Mouse (Mus musculus) cerebellum, postnatal 25 days (tissue): Measurements from ENCODE around the gene Cd52.
"Not testable (repeated sequence)": the region's sequence is repeated elsewhere in the genome, so short reads cannot be mapped to it uniquely, and the experiment has no call there.

Source experiments
- DNase-seq, 2 experiments: peaks; one replicate each; pipeline ENCODE4 v3.0.0; 2021; ENCODE audit warnings: mixed read lengths in 2 of 2

Cd52 gene

DNA sequence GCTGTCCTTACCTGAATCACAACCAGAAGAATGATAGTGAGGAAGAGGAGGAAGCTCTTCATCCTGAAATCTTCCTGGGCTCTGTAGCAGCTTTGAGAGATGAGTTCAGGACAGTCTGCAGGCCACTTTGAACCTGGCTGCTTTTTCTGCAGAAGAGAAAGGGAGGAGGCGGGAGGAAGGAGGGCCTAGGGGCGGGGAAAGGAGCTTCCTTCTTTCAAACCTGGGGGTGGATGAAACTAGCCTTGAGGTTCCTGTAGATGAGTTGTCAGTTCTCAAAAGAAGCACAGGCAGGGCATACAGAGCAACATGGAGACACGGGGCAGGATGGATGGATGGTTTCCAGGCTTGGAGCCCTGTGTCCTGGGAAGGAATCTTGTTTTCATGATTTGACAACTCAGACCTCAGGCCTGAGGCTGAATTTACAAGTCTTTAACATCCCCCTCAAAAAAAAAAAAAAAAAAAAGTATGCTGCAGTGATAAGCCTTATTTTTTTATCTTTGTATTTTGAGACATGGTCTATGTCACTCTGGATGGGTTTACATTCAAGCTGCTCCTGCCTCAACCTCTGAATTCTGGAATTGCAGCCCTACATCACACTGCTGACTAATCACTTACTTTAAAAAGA is at the start of gene Cd52:
TSS of gene Cd52 (minus strand) at position 160 of the 625 bp plus-strand sequence.
- no peak for DNase-seq

DNA sequence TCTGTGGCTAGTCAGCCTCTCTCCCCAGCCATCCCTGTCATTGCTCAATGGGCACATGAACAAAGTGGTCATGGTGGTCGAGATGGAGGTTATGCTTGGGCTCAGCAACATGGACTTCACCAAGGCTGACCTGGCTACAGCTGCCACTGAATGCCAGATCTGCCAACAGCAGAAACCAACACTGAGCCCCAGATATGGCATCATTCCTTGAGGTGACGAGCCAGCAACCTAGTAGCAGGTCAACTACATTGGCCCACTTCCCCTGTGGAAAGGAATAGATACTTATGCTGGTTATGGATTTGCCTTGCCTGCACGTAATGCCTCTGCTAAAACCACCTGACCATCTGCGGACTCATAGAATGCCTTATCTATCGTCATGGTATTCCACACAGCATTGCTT is 49.4 kb upstream of the Cd52 start:
- not testable (repeated sequence) for DNase-seq

GRCm38 (mm10) chr4:134138857-134139256 is 44.0 kb upstream of the Cd52 start:
- DNase-seq = no peak

- no peak for DNase-seq
Observed at GRCm38 (mm10) chr4:134136280-134136926, 41.5 kb upstream of the Cd52 start.

DNA sequence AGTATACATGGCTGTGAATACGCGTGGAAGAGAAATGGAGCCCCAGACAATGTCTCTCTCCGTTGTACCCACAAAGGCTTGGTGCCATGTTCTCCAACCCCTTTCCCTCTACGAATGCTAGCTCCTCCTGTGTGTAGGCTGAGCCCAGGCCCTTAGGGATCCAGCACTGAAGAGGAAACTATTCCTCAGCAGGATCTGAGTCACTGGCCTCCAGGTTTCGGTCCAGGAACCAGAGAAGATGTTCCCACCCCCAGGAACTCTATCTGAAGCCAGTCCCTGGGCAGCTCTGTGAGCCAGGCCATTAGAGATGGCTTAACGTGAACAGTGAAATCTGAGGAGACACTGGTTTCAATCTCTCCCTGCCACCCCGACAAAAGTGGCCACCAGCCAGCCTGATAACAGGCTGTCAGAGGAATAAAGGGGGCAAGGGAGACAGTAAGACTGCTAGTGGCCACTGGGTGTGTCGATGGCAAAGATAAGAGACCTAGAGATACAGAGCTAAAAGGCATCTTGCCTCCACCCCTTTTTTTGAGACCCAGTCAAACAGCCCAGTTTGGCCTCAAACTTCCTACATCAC is 37.7 kb upstream of the Cd52 start:
- DNase-seq = no peak

DNA sequence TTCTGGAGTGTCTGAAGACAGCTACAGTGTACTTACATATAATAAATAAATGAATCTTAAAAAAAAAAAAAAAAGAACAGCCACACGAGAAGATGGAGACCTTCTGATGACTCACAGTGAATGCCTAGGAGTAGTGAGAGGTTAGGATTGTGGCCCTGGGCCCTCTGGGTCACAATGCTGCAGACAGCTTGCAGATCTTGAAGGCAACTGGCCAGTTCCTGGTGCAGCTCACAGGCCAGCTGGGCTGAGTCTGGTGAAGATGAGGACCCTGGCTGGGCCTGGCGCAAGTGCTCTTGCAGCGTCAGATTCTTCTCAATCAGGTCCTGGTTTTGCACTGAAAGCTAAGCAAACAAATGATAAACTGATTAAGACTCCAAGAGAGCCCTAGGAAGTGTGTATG is 37.2 kb upstream of the Cd52 start:
- DNase-seq = no peak

DNA sequence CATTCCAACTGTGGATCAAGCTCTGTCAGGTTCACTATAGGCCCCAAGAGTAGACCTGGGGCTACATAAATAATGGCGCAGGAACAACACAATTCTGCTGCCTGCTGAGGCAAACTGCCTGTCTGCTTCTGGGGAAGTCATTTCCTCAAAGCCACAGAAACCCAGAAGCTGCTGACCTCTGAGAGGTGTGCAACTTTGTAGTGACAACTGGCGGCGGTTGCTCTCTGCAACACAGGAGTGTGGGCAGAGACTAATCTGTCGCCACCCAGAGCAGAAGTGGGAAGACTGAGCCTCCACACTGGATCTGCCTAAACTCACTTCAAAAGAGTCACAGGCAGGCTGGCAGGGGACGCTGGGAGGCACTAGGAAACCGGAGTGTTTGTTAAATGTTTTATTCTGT is 34.6 kb upstream of the Cd52 start:
- no peak for DNase-seq

DNA sequence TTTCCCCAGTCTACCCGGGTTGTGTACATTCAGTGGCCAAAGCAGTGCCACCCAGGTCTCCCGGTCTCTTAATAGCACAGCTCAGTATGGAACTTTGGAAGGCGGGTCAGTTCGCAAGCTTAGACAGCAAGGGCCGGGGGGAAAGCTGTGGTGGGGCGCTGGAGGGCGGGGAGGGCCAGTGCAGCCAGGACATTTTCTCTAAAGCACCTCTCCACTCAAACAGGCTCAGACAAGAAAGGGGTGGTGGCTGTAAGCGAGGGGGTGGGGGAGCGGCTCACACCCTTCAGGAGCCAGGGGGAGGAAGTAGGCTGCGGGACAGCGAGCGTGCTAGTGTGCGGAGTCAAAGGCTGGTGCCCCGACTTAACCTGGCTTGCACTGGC is 34.1 kb upstream of the Cd52 start:
- DNase-seq = peak in 1 of 2 experiments; percentile 22

- DNase-seq = peak; percentile 84 to 89
Observed at GRCm38 (mm10) chr4:134128221-134128982, 33.5 kb upstream of the Cd52 start, which contains the start of gene Sh3bgrl3. Sh3bgrl3 (minus strand) TSS chr4:134128789.

DNA sequence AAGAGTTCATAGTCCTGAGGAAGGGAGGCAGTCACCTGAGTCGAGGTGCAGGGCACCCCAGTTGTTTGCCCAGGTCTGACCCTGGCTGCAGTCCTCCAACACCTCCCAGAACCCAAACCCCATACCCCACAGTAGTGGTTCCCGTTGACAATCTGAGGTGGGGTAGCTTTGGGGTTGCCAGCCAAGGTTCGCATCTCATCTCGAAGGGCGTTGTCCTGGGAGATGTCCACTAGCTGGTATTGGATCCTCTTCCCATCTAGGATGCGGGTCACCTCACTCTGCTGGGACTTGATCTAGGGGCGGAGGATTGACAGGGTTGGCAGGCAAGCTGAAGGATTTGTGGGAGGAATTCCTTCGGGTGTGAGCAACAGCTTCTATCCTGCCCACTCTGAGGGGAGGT is 32.9 kb upstream of the Cd52 start:
- DNase-seq = no peak

GRCm38 (mm10) chr4:134127121-134127455 is 32.2 kb upstream of the Cd52 start:
- peak in 1 of 2 experiments; percentile 21 for DNase-seq

DNA sequence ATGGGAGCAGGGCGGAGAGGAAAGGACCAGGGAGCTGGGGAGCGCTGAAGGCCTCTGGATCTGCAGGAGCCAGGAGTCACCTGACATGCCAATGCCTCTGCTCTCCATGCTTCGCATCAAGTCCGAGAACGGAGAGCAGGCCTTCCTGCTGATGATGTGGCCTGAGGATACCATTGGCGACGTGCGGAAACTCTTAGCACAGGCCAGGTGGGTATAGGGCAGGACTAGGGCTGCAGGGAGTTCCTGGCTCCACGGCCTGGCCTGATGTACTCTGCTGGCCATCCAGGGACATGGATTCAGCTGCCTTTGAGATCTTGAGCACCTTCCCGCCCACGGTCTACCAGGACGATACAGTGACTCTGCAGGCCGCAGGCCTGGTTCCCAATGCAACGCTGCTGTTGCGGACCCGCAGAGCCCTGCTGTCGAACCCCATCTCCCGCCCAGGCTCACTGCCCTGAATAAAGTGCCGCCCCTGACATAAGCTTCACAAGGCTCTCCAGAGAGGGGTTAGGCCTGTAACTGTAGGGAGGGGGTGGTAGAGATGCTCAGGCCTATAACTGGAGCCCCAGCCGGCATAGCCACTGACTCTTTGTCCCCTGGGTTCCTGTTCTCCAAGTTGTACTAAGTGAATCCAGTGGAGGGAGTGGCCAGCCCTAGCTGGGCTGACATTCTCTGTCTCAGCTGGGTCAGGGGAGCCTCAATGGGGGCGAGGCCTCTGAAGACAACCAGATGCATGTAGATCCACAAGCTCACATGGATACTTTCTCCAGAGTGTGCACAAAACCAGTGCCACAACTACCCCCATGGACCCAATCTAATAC is 31.6 kb upstream of the Cd52 start:
- no peak for DNase-seq

- DNase-seq = peak in 1 of 2 experiments; percentile 14
Observed at GRCm38 (mm10) chr4:134125383-134126060, 30.6 kb upstream of the Cd52 start.

GRCm38 (mm10) chr4:134123680-134124551 is 29.0 kb upstream of the Cd52 start:
- DNase-seq = peak; percentile 71 to 73

DNA sequence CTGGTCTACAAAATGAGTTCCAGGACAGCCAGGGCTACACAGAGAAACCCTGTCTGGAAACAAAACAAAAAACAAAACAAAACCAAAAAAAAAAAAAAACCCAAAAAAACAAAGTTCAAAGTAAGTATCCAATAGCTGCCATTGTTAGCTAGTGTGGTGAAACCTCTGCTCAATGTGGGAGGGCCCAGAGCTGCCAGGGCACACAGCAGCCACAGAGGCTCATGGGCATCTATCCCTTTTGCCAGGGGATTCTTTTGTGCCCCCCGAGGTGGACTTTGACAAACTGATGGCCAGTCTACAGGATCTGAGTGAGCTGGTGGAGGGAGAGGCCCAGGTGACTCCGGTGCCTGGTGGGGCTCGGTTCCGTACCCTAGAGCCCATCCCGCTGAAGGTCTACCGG is 28.3 kb upstream of the Cd52 start:
- DNase-seq = no peak

DNA sequence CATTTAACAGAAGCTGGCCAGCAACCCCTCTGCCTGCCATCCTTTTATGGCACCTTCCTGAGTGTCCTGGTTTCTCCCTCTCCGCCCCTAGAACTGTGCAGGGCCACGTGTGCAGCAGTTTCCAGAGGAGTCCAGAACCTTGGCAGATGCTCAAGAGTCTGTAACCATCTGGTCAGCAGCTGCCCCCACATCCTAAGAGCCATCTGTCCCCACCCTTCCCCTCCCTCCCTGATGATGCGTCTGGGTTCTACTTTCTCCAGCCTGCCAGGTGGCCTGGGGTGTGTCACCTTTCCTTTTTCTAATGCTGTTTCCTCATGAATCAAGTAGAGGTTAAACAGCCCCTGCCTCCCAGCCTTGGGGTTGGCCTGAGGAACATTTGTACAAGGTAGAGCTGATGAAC is 27.4 kb upstream of the Cd52 start:
- DNase-seq = no peak

GRCm38 (mm10) chr4:134121571-134121970 is 26.7 kb upstream of the Cd52 start:
- no peak for DNase-seq

DNA sequence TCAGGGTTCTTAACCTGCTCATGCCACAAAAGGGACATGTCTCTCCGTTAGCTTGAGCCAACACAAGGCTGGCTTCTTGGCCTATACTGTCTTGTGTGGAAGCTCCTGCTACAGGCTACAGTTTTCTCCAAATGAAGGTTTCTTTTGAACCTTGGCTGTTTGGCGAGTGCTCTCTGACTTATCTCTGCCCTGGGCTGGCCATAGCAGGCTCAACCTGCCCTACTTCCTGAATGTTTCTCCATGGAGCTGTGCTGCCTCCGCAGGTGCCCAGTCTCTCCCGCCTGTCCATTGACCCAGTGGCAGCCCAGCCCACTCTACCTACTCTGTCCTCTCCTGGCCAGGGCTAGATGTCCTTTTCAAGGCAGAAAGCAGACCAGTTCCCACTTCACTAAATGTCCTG is 26.0 kb upstream of the Cd52 start:
- no peak for DNase-seq

- no peak for DNase-seq
Observed at GRCm38 (mm10) chr4:134120192-134120805, 25.4 kb upstream of the Cd52 start.

- peak; percentile 22 to 39 for DNase-seq
Observed at GRCm38 (mm10) chr4:134119644-134120043, 24.8 kb upstream of the Cd52 start.

DNA sequence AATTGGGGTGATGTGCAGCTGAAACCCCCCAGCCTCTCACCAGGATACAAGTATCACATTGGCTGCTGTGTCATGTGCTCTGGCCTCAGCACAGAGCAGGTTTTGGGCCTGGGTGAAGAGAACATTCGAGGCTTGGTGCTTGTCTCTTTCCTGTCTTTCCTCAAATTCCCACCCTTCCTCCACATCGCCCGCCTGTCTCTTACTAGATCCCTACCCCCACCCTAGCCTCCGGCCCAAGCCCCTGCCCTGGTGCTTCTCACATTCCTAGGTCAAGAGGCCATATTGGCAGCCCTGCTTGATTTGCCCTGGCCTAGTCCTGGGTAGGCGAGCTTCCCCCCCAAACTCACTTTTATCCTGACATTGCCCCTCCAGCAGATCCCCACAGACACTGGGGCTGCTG is 24.2 kb upstream of the Cd52 start:
- DNase-seq = no peak
